Mouse (Mus musculus) neural tube, embryonic 12.5 days (tissue): ENCODE results near the gene Fbxw24. TPM values are rescaled to one million over a fixed set of nuclear protein-coding genes. Genes with fewer than 3 reads are reported as not detected.
"Not testable (repeated sequence)": the region's sequence is repeated elsewhere in the genome, so short reads cannot be mapped to it uniquely, and the experiment has no call there.

Source experiments
- ATAC-seq: fragments of 200-750 bp; cut with Nextera tagmentation; 2 replicates; pipeline ENCODE4 v1.8.0; 2017; ENCODE audit warnings: low read depth, mild to moderate bottlenecking, moderate TSS enrichment, moderate library complexity; ENCODE audit not compliant: low FRiP score
- H3K27ac ChIP-seq: fragments of 300-500 bp; sonication (generic); 2 replicates; pipeline ENCODE4 v1.5.1; 2016
- H3K27me3 ChIP-seq: fragments of 300-500 bp; sonication (generic); replicated peaks from 2 replicates; pipeline ENCODE4 v1.6.1; 2016; ENCODE audit warnings: mild to moderate bottlenecking
- H3K36me3 ChIP-seq: fragments of 300-500 bp; sonication (generic); 2 replicates; pipeline ENCODE4 v1.6.1; 2016; ENCODE audit warnings: mild to moderate bottlenecking
- H3K4me1 ChIP-seq: fragments of 300-500 bp; sonication (generic); 2 replicates; pipeline ENCODE4 v1.6.1; 2016
- H3K4me2 ChIP-seq: fragments of 300-500 bp; sonication (generic); replicated peaks from 2 replicates; pipeline ENCODE4 v1.6.1; 2016; ENCODE audit warnings: mild to moderate bottlenecking
- H3K4me3 ChIP-seq: fragments of 300-500 bp; sonication (generic); 2 replicates; pipeline ENCODE4 v1.5.1; 2016
- H3K9ac ChIP-seq: fragments of 300-500 bp; sonication (generic); 2 replicates; pipeline ENCODE4 v1.6.1; 2016; ENCODE audit warnings: mild to moderate bottlenecking
- H3K9me3 ChIP-seq: fragments of 300-500 bp; sonication (generic); 2 replicates; pipeline ENCODE4 v1.6.1; 2016; ENCODE audit warnings: mild to moderate bottlenecking
- WGBS: fragments of 180-500 bp; shearing (Covaris S2); methylation state at CpG from one replicate; pipeline ENCODE4 v1.1.7; 2016; 5-methylcytosine and 5-hydroxymethylcytosine counted together
- polyA plus RNA-seq: library from polyadenylated mRNA; unstranded; fragments of >200 nt; fragmentation: Nextera tagmentation; extraction: Ambion mirVana; gene quantifications from 2 replicates; pipeline ENCODE4 v1.2.1, GENCODE M21; 2016

Gene Fbxw24
- polyA plus RNA-seq: 0.13 TPM in 1 of 2 replicates, not detected in the other

GRCm38 (mm10) chr9:109625957-109626356, at the start of gene Fbxw24:
Gene Fbxw24, minus strand, starts transcription at chr9:109626057.
- 82% methylated on average over 2 of the region's 2 CpGs for WGBS
- not testable (repeated sequence) for H3K4me3 ChIP-seq, H3K4me1 ChIP-seq, ATAC-seq, H3K9me3 ChIP-seq, H3K36me3 ChIP-seq, H3K9ac ChIP-seq, H3K4me2 ChIP-seq, H3K27me3 ChIP-seq, H3K27ac ChIP-seq

- not testable (repeated sequence) for H3K36me3 ChIP-seq, H3K4me2 ChIP-seq, H3K4me3 ChIP-seq, H3K27me3 ChIP-seq, ATAC-seq, H3K9me3 ChIP-seq, H3K9ac ChIP-seq, H3K4me1 ChIP-seq, H3K27ac ChIP-seq
- 84% methylated on average over 2 of the region's 2 CpGs for WGBS
Measured at GRCm38 (mm10) chr9:109664552-109664951, 38.7 kb upstream of the Fbxw24 start, which contains the start of gene Fbxw25. Gene Fbxw25, minus strand, starts transcription at chr9:109664652.

- H3K4me1 ChIP-seq, H3K9me3 ChIP-seq, ATAC-seq, H3K9ac ChIP-seq, H3K27me3 ChIP-seq, H3K27ac ChIP-seq, H3K4me3 ChIP-seq, H3K4me2 ChIP-seq, H3K36me3 ChIP-seq: not testable (repeated sequence)
- 46% methylated on average over 5 of the region's 5 CpGs for WGBS
Measured at GRCm38 (mm10) chr9:109606837-109607236, 19.0 kb downstream of the Fbxw24 start.

GRCm38 (mm10) chr9:109602128-109602527, 23.7 kb downstream of the Fbxw24 start:
- not testable (repeated sequence) for H3K36me3 ChIP-seq, H3K9ac ChIP-seq, H3K27ac ChIP-seq, ATAC-seq, H3K4me1 ChIP-seq, H3K4me2 ChIP-seq, H3K4me3 ChIP-seq, H3K27me3 ChIP-seq, H3K9me3 ChIP-seq
- WGBS: 70% methylated on average over 2 of the region's 2 CpGs

- Histone ChIP-seq H3K9me3 (no peaks in the 10 kb centered on the region), H3K27me3 (no peaks in the 10 kb centered on the region), H3K36me3 (no peaks in the 10 kb centered on the region), H3K4me1 (no peaks in the 10 kb centered on the region), H3K9ac (no peak overlapping the region), H3K4me2 (no peak overlapping the region), H3K27ac (no peak overlapping the region), H3K4me3 (no peak overlapping the region)
- no peak for ATAC-seq
Measured at GRCm38 (mm10) chr9:109597226-109597625, 28.6 kb downstream of the Fbxw24 start.

GRCm38 (mm10) chr9:109594866-109595265, 31.0 kb downstream of the Fbxw24 start:
- ATAC-seq: no peak
- 86% methylated on average over 2 of the region's 2 CpGs for WGBS

GRCm38 (mm10) chr9:109568162-109568561, 57.7 kb downstream of the Fbxw24 start, which contains the start of gene Fbxw15:
Gene Fbxw15, minus strand, starts transcription at chr9:109568262.
- not testable (repeated sequence) for H3K4me3 ChIP-seq, H3K36me3 ChIP-seq, H3K27me3 ChIP-seq, H3K4me2 ChIP-seq, ATAC-seq, H3K27ac ChIP-seq, H3K9me3 ChIP-seq, H3K9ac ChIP-seq, H3K4me1 ChIP-seq
- WGBS: 91% methylated on average over 4 of the region's 4 CpGs

More at GRCm38 (mm10) chr9:109594866-109595265, 31.0 kb downstream of the Fbxw24 start:
- H3K4me3 ChIP-seq: no peak overlapping the region
- H3K4me2 ChIP-seq: no peak overlapping the region
- H3K36me3 ChIP-seq: no peaks in the 10 kb centered on the region
- H3K27me3 ChIP-seq: no peaks in the 10 kb centered on the region
- H3K4me1 ChIP-seq: no peaks in the 10 kb centered on the region
- no peaks in the 10 kb centered on the region for H3K9me3 ChIP-seq
- no peak overlapping the region for H3K27ac ChIP-seq
- H3K9ac ChIP-seq: no peak overlapping the region

GRCm38 (mm10) chr9:109565546-109565945, 60.3 kb downstream of the Fbxw24 start:
- no peak overlapping the region for H3K4me2 ChIP-seq
- WGBS: 53% methylated on average over 1 of the region's 1 CpGs
- no peak overlapping the region for H3K9ac ChIP-seq

GRCm38 (mm10) chr9:109562106-109562505, 63.8 kb downstream of the Fbxw24 start:
- H3K9me3 ChIP-seq, H3K9ac ChIP-seq, H3K27me3 ChIP-seq, H3K4me1 ChIP-seq, H3K4me2 ChIP-seq, H3K27ac ChIP-seq, ATAC-seq, H3K36me3 ChIP-seq, H3K4me3 ChIP-seq: not testable (repeated sequence)

More at GRCm38 (mm10) chr9:109565546-109565945, 60.3 kb downstream of the Fbxw24 start:
- Histone ChIP-seq H3K27me3 (no peaks in the 10 kb centered on the region), H3K27ac (no peak overlapping the region), H3K36me3 (no peaks in the 10 kb centered on the region), H3K4me1 (no peaks in the 10 kb centered on the region), H3K4me3 (no peak overlapping the region), H3K9me3 (no peaks in the 10 kb centered on the region)
- ATAC-seq: no peak

- no peak overlapping the region for H3K4me2 ChIP-seq
- H3K9ac ChIP-seq: no peak overlapping the region
- H3K27ac ChIP-seq: no peak overlapping the region
- H3K36me3 ChIP-seq: no peaks in the 10 kb centered on the region
- no peaks in the 10 kb centered on the region for H3K4me1 ChIP-seq
- H3K9me3 ChIP-seq: no peaks in the 10 kb centered on the region
- WGBS: 73% methylated on average over 3 of the region's 3 CpGs
- no peaks in the 10 kb centered on the region for H3K27me3 ChIP-seq
- no peak overlapping the region for H3K4me3 ChIP-seq
- ATAC-seq: no peak
Measured at GRCm38 (mm10) chr9:109552483-109552882, 73.4 kb downstream of the Fbxw24 start.

Other genes with a start within 250 kb of the Fbxw24 start
- not detected in 2 replicates for gene Fbxw22, start 221.8 kb downstream of the Fbxw24 start, polyA plus RNA-seq
- not detected in 2 replicates for gene Fbxw16, start 176.9 kb downstream of the Fbxw24 start, polyA plus RNA-seq
- not detected in 2 replicates for gene Fbxw19, start 130.2 kb downstream of the Fbxw24 start, polyA plus RNA-seq
- gene Fbxw15, start 57.8 kb downstream of the Fbxw24 start, polyA plus RNA-seq: not detected in 2 replicates
- not detected in 2 replicates for gene Fbxw25, start 38.6 kb upstream of the Fbxw24 start, polyA plus RNA-seq
- gene Fbxw18, start 76.6 kb upstream of the Fbxw24 start, polyA plus RNA-seq: not detected in 2 replicates
- gene Fbxw26, start 120.0 kb upstream of the Fbxw24 start, polyA plus RNA-seq: not detected in 2 replicates
- gene Fbxw27, start 164.6 kb upstream of the Fbxw24 start, polyA plus RNA-seq: not detected in 2 replicates
- not detected in 2 replicates for gene Spink8, start 186.2 kb upstream of the Fbxw24 start, polyA plus RNA-seq
- gene Nme6, start 206.7 kb upstream of the Fbxw24 start, polyA plus RNA-seq: 64.5 and 66.7 TPM in 2 replicates
- 1.8 and 2.2 TPM in 2 replicates for gene Camp, start 223.6 kb upstream of the Fbxw24 start, polyA plus RNA-seq
- gene Cdc25a, start 249.5 kb upstream of the Fbxw24 start, polyA plus RNA-seq: 33.9 and 36.3 TPM in 2 replicates